Mouse (Mus musculus) ES-E14 (cell line): Measurements from ENCODE around the gene Blnk.

ENCODE experiments used
- ZC3H11A ChIP-seq: IDR thresholded peaks from 2 replicates; pipeline ENCODE4 v1.6.1; 2012; ENCODE audit warnings: low read depth, mild to moderate bottlenecking, inconsistent platforms, low read length, borderline replicate concordance
- ZNF384 ChIP-seq: IDR thresholded peaks from 2 replicates; pipeline ENCODE4 v1.6.1; 2012; ENCODE audit warnings: low read depth, low read length, inconsistent platforms

DNA sequence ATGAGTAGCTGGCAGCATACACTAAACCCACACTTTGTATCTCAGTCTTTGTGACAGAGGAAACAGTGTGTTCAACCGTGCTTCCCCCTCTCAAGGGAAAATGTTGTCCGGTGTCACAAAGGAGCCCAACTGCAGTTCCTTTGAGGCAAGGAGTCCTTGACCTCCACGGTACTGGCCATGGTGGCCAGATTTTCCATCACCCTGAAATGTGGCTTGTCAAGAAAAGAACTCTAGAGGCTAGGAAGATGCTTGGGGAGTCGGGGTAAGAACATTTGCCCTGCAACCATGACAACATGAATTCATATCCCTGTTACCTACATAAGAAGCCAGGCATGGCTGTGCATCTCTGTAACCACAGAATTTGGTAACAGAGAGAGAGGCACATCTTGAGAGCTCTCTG lies 24.0 kb downstream of the Blnk start:
- TF ChIP-seq ZC3H11A: no peak
- TF ChIP-seq ZNF384: no peak
